ENCODE assay signal across 9 mouse cellular contexts in the genomic region with DNA sequence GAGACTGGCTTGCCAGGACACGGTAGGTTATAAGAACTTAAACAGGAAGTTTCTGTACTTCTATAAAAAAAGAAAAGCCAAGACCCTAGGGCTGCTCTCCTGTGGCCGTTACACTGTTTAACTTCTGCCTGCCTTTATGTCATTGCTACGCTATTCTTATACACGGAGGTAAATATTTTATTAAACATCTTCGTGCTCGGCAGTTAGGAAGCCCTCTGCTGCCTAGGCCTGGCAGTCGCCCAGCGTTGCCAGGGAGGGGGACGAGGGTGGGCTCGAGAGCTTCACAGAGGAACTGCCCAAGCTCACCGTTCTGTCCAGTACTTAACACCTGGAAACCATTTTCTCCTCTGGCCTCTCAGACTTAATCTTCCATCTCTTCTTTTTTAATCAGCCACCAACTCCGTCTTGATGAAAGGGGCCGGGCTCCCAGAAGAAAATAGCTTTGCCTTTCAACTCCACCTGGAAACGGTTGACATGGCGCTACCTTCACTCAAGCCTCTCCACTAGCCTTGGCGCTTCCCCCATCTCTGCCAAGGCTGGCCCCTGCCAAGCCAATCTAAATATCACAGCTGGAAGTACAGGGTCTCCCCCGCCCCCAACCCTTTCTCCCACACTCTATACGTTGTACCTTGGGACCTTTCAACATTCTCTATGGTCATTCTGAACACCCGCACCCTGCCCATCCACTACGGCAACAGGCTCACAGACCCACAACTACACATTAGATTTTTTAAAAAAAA. TPM values are rescaled to one million over a fixed set of nuclear protein-coding genes. Genes with fewer than 3 reads are reported as not detected.
DNase-seq lines count a peak whose midpoint lies in the region; ATAC-seq lines count a peak whose summit lies in the region.
"Had no signal": no experiment of that assay in that cellular context is flagged by ENCODE, and none has a peak within 500 bp of the region (broad histone marks: within the 10 kb centered on the region; RNA-seq: fewer than 3 reads in every experiment).

No protein-coding gene starts in this region.

- H3K9me3 ChIP-seq in kidney, embryonic 15.5 days (replicated peaks), result no peaks in the 10 kb centered on the region
- H3K9me3 ChIP-seq in kidney, embryonic 14.5 days (ENCODE audit: control insufficient read depth, low read length), result no peaks in the 10 kb centered on the region
- no peaks in the 10 kb centered on the region for H3K9me3 ChIP-seq in embryonic facial prominence, embryonic 11.5 days (replicated peaks; ENCODE audit: control insufficient read depth, low read length)
- no peaks in the 10 kb centered on the region for H3K9me3 ChIP-seq in hindbrain, embryonic 12.5 days (replicated peaks)

- peaks cover 11% of the 10 kb centered on the region for H3K4me1 ChIP-seq in kidney, embryonic 15.5 days
- peaks cover 6% of the 10 kb centered on the region; the same call in 1 of the 2 replicates for H3K4me1 ChIP-seq in kidney, embryonic 14.5 days (ENCODE audit: control insufficient read depth, insufficient read depth, low read length)
- H3K4me1 ChIP-seq in embryonic facial prominence, embryonic 11.5 days (ENCODE audit: control insufficient read depth, insufficient read depth, low read length), result no peaks in the 10 kb centered on the region
- peaks cover 25% of the 10 kb centered on the region for H3K4me1 ChIP-seq in hindbrain, embryonic 12.5 days

- H3K9ac ChIP-seq in kidney, embryonic 15.5 days, result no peak overlapping the region
- no peak overlapping the region for H3K9ac ChIP-seq in kidney, embryonic 14.5 days (ENCODE audit: low read depth, low read length)
- no peak overlapping the region for H3K9ac ChIP-seq in embryonic facial prominence, embryonic 11.5 days (replicated peaks; ENCODE audit: low read length)
- H3K9ac ChIP-seq in hindbrain, embryonic 12.5 days, result no peak overlapping the region

- intact Hi-C loops in gastrocnemius, postnatal 14 days (cut with DNase I; ENCODE audit: low total_unique reads), result no loop called here

- H3K4me2 ChIP-seq in kidney, embryonic 15.5 days, result no peak overlapping the region
- H3K4me2 ChIP-seq in kidney, embryonic 14.5 days (replicated peaks; ENCODE audit: low read depth, low read length), result no peak overlapping the region
- H3K4me2 ChIP-seq in embryonic facial prominence, embryonic 11.5 days (ENCODE audit: low read depth, low read length), result 0 out of 2 replicates have a peak overlapping the region, but pooled peaks have one; percentile 10
- H3K4me2 ChIP-seq in hindbrain, embryonic 12.5 days (replicated peaks), result no peak overlapping the region

- 0 out of 2 replicates have a peak overlapping the region, but pooled peaks have one; percentile 7 for H3K27ac ChIP-seq in kidney, embryonic 15.5 days
- H3K27ac ChIP-seq in kidney, embryonic 14.5 days (ENCODE audit: low read depth, low read length), result no peak overlapping the region
- no peak overlapping the region; the same call in 1 of the 2 replicates for H3K27ac ChIP-seq in embryonic facial prominence, embryonic 11.5 days (replicated peaks; ENCODE audit: low read depth, low read length)
- peak overlapping the region; percentile 35; the same call in 1 of the 2 replicates for H3K27ac ChIP-seq in hindbrain, embryonic 12.5 days

- no peaks in the 10 kb centered on the region for H3K36me3 ChIP-seq in kidney, embryonic 15.5 days
- H3K36me3 ChIP-seq in kidney, embryonic 14.5 days (ENCODE audit: control insufficient read depth, insufficient read depth, low read length), result no peaks in the 10 kb centered on the region
- no peaks in the 10 kb centered on the region for H3K36me3 ChIP-seq in embryonic facial prominence, embryonic 11.5 days (replicated peaks; ENCODE audit: control insufficient read depth, insufficient read depth, low read depth, low read length)
- no peaks in the 10 kb centered on the region for H3K36me3 ChIP-seq in hindbrain, embryonic 12.5 days

- H3K4me3 ChIP-seq in kidney, embryonic 15.5 days (replicated peaks), result no peak overlapping the region
- no peak overlapping the region for H3K4me3 ChIP-seq in kidney, embryonic 14.5 days (ENCODE audit: low read length)
- H3K4me3 ChIP-seq in embryonic facial prominence, embryonic 11.5 days (ENCODE audit: low read depth, low read length), result no peak overlapping the region
- H3K4me3 ChIP-seq in hindbrain, embryonic 12.5 days, result no peak overlapping the region

- 60% methylated on average over 20 of the region's 20 CpGs for WGBS in kidney, embryonic 15.5 days
- WGBS in kidney, embryonic 14.5 days, result 59% methylated on average over 20 of the region's 20 CpGs
- 30% methylated on average over 20 of the region's 20 CpGs for WGBS in embryonic facial prominence, embryonic 11.5 days
- 55% methylated on average over 20 of the region's 20 CpGs for WGBS in hindbrain, embryonic 12.5 days

- no peaks in the 10 kb centered on the region for H3K27me3 ChIP-seq in kidney, embryonic 15.5 days
- no peaks in the 10 kb centered on the region; the same call in 1 of the 2 replicates for H3K27me3 ChIP-seq in kidney, embryonic 14.5 days (ENCODE audit: control insufficient read depth, insufficient read depth, low read length)
- no peaks in the 10 kb centered on the region for H3K27me3 ChIP-seq in embryonic facial prominence, embryonic 11.5 days (ENCODE audit: control insufficient read depth, insufficient read depth, low read length)
- no peaks in the 10 kb centered on the region for H3K27me3 ChIP-seq in hindbrain, embryonic 12.5 days
- H3K27me3 ChIP-seq: Patski had no signal

- DNase-seq in embryonic facial prominence, embryonic 11.5 days (ENCODE audit: low spot score), result peak; percentile 74
- no peak for DNase-seq in adrenal gland, postnatal 4 days (ENCODE audit: low spot score in 2 of 2)
- DNase-seq in gastrocnemius, postnatal 14 days, result no peak

- ATAC-seq in kidney, embryonic 15.5 days (replicated peaks; ENCODE audit: low FRiP score), result peak; percentile 36; the same call in 1 of the 2 replicates
- no peak for ATAC-seq in kidney, embryonic 14.5 days (ENCODE audit: low FRiP score, low TSS enrichment)
- ATAC-seq in embryonic facial prominence, embryonic 11.5 days (replicated peaks; ENCODE audit: insufficient number of reproducible peaks, low FRiP score, low TSS enrichment, low read depth), result peak; percentile 69
- 0 out of 2 replicates have a peak, but pooled peaks have one; percentile 52 for ATAC-seq in hindbrain, embryonic 12.5 days (ENCODE audit: low FRiP score)
- ATAC-seq in megakaryocyte-erythroid progenitor cell, adult 5-6 weeks (replicated peaks; ENCODE audit: low FRiP score, low TSS enrichment, poor library complexity, severe bottlenecking), result peak; percentile 58
- no peak for ATAC-seq in cerebellum, adult (ENCODE audit: insufficient number of reproducible peaks, low FRiP score, low TSS enrichment)
- ATAC-seq: Patski had no signal

RNA-seq across cellular contexts. Expression of gene Msi2, which starts 9.6 kb away (rescaled TPM):
- polyA plus RNA-seq in kidney, embryonic 15.5 days (2015; fragmentation: Nextera tagmentation; extraction: Ambion mirVana), result 29.1 and 29.3 TPM in 2 replicates
- polyA plus RNA-seq in kidney, embryonic 14.5 days (2014; fragmentation: Nextera tagmentation; extraction: Ambion mirVana), result 30.8 and 50.4 TPM in 2 replicates
- 13.4 and 15.0 TPM in 2 replicates for polyA plus RNA-seq in embryonic facial prominence, embryonic 11.5 days (2014; fragmentation: Nextera tagmentation; extraction: Ambion mirVana)
- 34.8 and 35.9 TPM in 2 replicates for polyA plus RNA-seq in hindbrain, embryonic 12.5 days (2016; fragmentation: Nextera tagmentation; extraction: Ambion mirVana)
- 89.1 and 92.4 TPM in 2 replicates for total RNA-seq in megakaryocyte-erythroid progenitor cell, adult 5-6 weeks (2014; fragmentation: Nextera tagmentation)
- total RNA-seq in megakaryocyte-erythroid progenitor cell, adult 5-6 weeks (2017), result 111 and 162 TPM in 2 replicates
- 100 to 1,000 TPM; 200 to 212 TPM for total RNA-seq in adrenal gland, postnatal 4 days (2021)
- 100 to 1,000 TPM; 156 to 165 TPM for total RNA-seq in gastrocnemius, postnatal 14 days (2021)

Comparison
In these comparisons a context has a peak if more than half of its experiments do, and no peak if none do; other contexts are left out.
1. ATAC-seq: peak in kidney, embryonic 15.5 days (single experiment), embryonic facial prominence, embryonic 11.5 days (single experiment), hindbrain, embryonic 12.5 days (single experiment) and megakaryocyte-erythroid progenitor cell, adult 5-6 weeks (single experiment); none in kidney, embryonic 14.5 days (single experiment) and cerebellum, adult (single experiment).
2. H3K27ac ChIP-seq: peak in kidney, embryonic 15.5 days (single experiment) and hindbrain, embryonic 12.5 days (single experiment); none in kidney, embryonic 14.5 days (single experiment) and embryonic facial prominence, embryonic 11.5 days (single experiment).